Mouse (Mus musculus): ENCODE data around the gene Clec1a.

DNA sequence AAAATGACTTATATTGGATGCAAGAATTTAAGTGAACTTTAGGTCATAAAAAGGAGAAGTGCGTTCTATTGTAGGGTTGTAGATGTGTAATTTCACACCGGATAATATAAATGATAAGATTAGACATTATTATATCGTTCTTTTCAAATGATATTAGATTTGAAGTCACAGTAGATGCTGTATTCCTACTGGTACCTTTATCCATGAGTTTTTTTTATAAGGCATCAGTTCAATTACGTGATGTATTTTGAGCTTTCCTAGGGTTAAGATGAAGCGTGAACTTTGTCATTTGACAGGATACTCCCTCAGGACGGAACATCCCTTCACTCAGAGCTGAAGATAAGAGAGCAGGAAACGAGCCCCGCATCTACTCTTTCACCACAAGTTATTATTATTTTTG, 54.8 kb downstream of the Clec1a start, which contains the start of gene Clec1b:
- TF ChIP-seq CTCF (IDR thresholded peaks at IDR 0.05; ENCODE audit: borderline replicate concordance, insufficient read depth, low read depth, low read length) (no peak), POLR2A (IDR thresholded peaks at IDR 0.05; ENCODE audit: borderline replicate concordance, insufficient read depth, low read length) (no peak)
